Mouse (Mus musculus): ENCODE measurements around the gene Gsta1. TPM values are rescaled to one million over a fixed set of nuclear protein-coding genes. Genes with fewer than 3 reads are reported as not detected.
"Not testable (repeated sequence)": the region's sequence is repeated elsewhere in the genome, so short reads cannot be mapped to it uniquely, and the experiment has no call there.

Gene Gsta1
- polyA plus RNA-seq, 1 experiment from 2014 or later = 42.7 TPM

DNA sequence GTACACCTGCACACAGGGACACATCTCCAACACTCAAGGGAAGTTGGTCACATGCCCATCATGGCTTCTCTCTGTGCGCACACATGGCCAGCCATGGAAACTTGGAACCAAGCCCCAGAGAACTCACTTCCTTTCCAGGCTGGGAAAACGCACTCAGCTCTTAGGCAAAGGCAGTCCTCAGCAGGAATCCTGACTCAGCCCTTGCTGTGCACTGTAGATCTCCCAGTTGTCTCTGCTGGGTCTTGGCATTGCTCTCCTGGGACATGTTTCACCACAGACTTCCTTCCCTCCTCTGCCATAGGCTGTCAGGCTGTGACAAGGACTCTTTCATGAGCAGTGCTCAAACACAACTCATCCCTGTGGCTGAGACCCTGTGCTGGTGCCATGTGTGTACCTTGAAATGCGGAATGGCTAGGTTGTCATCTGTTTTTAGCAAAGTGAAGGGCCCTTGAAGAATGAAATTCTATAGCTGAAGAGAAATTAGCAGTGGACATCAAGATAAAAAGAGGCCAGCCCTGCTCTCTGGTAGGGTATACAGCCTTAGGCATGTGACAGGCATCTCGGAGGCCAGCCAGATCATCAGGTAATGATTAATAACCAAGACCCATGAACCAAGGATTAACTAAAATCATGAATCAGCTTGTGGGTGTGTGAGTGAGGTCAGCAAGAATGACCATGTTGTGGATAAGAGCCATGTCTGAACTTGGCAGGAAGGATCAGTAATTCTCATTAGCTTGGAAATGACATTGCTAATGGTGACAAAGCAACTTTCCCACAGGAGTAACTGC lies 25.4 kb downstream of the Gsta1 start:
- not testable (repeated sequence) for H3K4me3 ChIP-seq (replicated peaks); H3K4me2 ChIP-seq; H3K27me3 ChIP-seq (replicated peaks); H3K4me1 ChIP-seq; H3K9ac ChIP-seq; ATAC-seq (ENCODE audit: insufficient read depth, low FRiP score, low read depth); H3K9me3 ChIP-seq; H3K36me3 ChIP-seq; H3K27ac ChIP-seq
- WGBS = 48% methylated on average over 4 of the region's 4 CpGs

GRCm38 (mm10) chr9:78256914-78257313 lies 26.5 kb downstream of the Gsta1 start, which contains the start of gene Gm3776:
Gene Gm3776 (plus strand): TSS chr9:78257129.
- not testable (repeated sequence) for H3K27me3 ChIP-seq (replicated peaks); H3K9me3 ChIP-seq; H3K36me3 ChIP-seq; H3K9ac ChIP-seq; ATAC-seq (ENCODE audit: insufficient read depth, low FRiP score, low read depth); H3K4me3 ChIP-seq (replicated peaks); H3K4me1 ChIP-seq; H3K4me2 ChIP-seq; H3K27ac ChIP-seq
- 72% methylated on average over 2 of the region's 3 CpGs for WGBS

DNA sequence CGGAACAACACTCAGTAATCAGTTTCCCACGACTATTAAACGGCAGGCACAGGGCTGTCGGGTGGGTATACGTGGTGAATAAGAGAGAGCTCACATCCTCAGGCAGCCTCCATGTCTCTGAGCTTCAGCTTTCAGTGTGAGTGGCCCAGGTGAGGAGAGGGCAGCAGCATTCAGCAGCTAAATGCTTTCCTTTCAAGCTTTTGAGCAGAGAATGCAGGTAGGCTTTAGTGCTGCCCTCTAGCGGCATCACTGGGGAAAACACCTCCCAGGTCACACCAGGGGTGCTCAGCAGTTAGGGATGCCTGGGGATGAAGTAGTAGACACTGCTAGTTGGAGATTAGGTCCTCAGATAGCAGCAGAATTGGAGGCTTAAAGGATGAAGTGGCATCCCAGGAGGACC lies 29.2 kb downstream of the Gsta1 start:
- H3K27me3 ChIP-seq (replicated peaks); H3K4me3 ChIP-seq (replicated peaks); H3K9ac ChIP-seq; H3K36me3 ChIP-seq; H3K9me3 ChIP-seq; H3K4me2 ChIP-seq; H3K4me1 ChIP-seq; H3K27ac ChIP-seq: not testable (repeated sequence)
- ATAC-seq (ENCODE audit: insufficient read depth, low FRiP score, low read depth) = peak; percentile 44; the same call in 1 of the 2 replicates
- WGBS = 0% methylated on average over 1 of the region's 6 CpGs

DNA sequence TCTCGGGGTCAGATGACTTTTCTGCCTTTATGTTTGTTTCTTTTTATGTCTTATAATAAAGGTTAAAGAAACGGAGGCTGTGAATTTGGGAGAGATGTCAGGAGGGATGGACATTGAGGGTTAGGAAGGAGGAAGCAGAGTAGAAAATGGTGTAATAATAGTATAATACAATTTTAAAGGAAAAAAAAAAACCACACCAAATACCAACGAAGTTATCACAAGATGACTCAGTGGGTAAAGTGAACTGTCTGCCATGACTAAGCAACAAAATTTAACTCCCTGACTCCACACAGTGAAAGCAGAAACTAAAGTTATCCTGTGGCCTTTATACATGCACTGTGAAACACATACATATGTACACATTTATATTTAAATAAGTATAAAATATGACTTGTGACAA lies 40.5 kb downstream of the Gsta1 start:
- H3K4me2 ChIP-seq = not testable (repeated sequence)
- 72% methylated on average over 3 of the region's 3 CpGs for WGBS

GRCm38 (mm10) chr9:78282002-78282711 lies 51.7 kb downstream of the Gsta1 start:
- not testable (repeated sequence) for H3K9me3 ChIP-seq; H3K27me3 ChIP-seq (replicated peaks); H3K4me1 ChIP-seq; H3K36me3 ChIP-seq; H3K4me2 ChIP-seq; H3K9ac ChIP-seq; H3K4me3 ChIP-seq (replicated peaks)
- 68% methylated on average over 4 of the region's 4 CpGs for WGBS
- ATAC-seq (ENCODE audit: insufficient read depth, low FRiP score, low read depth) = peak; percentile 89
- 0 out of 2 replicates have a peak overlapping the region, but pooled peaks have one; percentile 11 for H3K27ac ChIP-seq

More for the DNA sequence above, 40.5 kb downstream of the Gsta1 start:
- not testable (repeated sequence) for H3K9ac ChIP-seq; H3K4me1 ChIP-seq; H3K27me3 ChIP-seq (replicated peaks); H3K4me3 ChIP-seq (replicated peaks); H3K36me3 ChIP-seq; H3K9me3 ChIP-seq; ATAC-seq (ENCODE audit: insufficient read depth, low FRiP score, low read depth); H3K27ac ChIP-seq

GRCm38 (mm10) chr9:78289063-78289462 lies 58.6 kb downstream of the Gsta1 start:
- not testable (repeated sequence) for H3K4me2 ChIP-seq; H3K9ac ChIP-seq; H3K36me3 ChIP-seq; H3K4me1 ChIP-seq; H3K27me3 ChIP-seq (replicated peaks); H3K9me3 ChIP-seq; ATAC-seq (ENCODE audit: insufficient read depth, low FRiP score, low read depth); H3K27ac ChIP-seq; H3K4me3 ChIP-seq (replicated peaks)
- 50% methylated on average over 1 of the region's 1 CpGs for WGBS

DNA sequence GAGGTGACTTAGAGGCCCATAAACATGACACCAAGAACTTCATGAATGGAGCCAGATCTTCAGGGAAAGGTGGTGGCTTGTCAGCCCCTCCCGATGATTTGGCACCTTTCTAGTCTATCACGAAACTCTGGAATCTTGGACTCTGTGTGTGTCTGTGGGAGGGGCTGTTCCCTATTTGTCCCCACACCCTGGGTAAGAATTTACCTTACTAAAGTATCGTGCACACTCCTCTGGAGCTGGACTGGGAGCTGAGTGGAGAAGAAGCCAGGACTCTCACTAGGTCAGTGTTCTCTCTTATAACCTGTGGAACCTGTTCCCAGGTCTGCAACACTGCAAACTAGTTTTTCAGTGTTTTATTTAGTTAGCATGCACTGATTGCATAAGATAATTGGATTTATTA lies 59.3 kb downstream of the Gsta1 start, which contains the start of gene Gm10639:
Gene Gm10639, plus strand, starts transcription at position 201 of the 400 bp plus-strand sequence.
- WGBS = 59% methylated on average over 3 of the region's 3 CpGs
- not testable (repeated sequence) for H3K4me2 ChIP-seq; H3K9ac ChIP-seq; H3K4me3 ChIP-seq (replicated peaks); H3K36me3 ChIP-seq; H3K27ac ChIP-seq; H3K27me3 ChIP-seq (replicated peaks); H3K4me1 ChIP-seq; H3K9me3 ChIP-seq
- ATAC-seq (ENCODE audit: insufficient read depth, low FRiP score, low read depth) = peak; percentile 63; the same call in 1 of the 2 replicates

Other genes with a start within 250 kb of the Gsta1 start
- gene Gcm1, start 178.7 kb upstream of the Gsta1 start, polyA plus RNA-seq (2015; fragmentation: Nextera tagmentation; extraction: Ambion mirVana) = not detected in 2 replicates
- gene Fbxo9, start 121.6 kb upstream of the Gsta1 start, polyA plus RNA-seq (2015; fragmentation: Nextera tagmentation; extraction: Ambion mirVana) = 44.1 and 46.1 TPM in 2 replicates
- 20.8 and 25.9 TPM in 2 replicates for gene Ick, start 121.5 kb upstream of the Gsta1 start, polyA plus RNA-seq (2015; fragmentation: Nextera tagmentation; extraction: Ambion mirVana)
- 433 and 454 TPM in 2 replicates for gene Gsta4, start 47.9 kb upstream of the Gsta1 start, polyA plus RNA-seq (2015; fragmentation: Nextera tagmentation; extraction: Ambion mirVana)
- gene Gm3776, start 26.5 kb downstream of the Gsta1 start, polyA plus RNA-seq (2015; fragmentation: Nextera tagmentation; extraction: Ambion mirVana) = 26.7 and 32.2 TPM in 2 replicates
- 0.42 and 1.0 TPM in 2 replicates for gene Gm10639, start 59.3 kb downstream of the Gsta1 start, polyA plus RNA-seq (2015; fragmentation: Nextera tagmentation; extraction: Ambion mirVana)
- not detected in 2 replicates for gene Omt2a, start 84.1 kb downstream of the Gsta1 start, polyA plus RNA-seq (2015; fragmentation: Nextera tagmentation; extraction: Ambion mirVana)
- gene Omt2b, start 96.9 kb downstream of the Gsta1 start, polyA plus RNA-seq (2015; fragmentation: Nextera tagmentation; extraction: Ambion mirVana) = not detected in 2 replicates
- 9.6 and 11.7 TPM in 2 replicates for gene Gsta2, start 125.1 kb downstream of the Gsta1 start, polyA plus RNA-seq (2015; fragmentation: Nextera tagmentation; extraction: Ambion mirVana)
- not detected in 2 replicates for gene Dppa5a, start 137.5 kb downstream of the Gsta1 start, polyA plus RNA-seq (2015; fragmentation: Nextera tagmentation; extraction: Ambion mirVana)
- 0.37 and 0.50 TPM in 2 replicates for gene Ooep, start 148.1 kb downstream of the Gsta1 start, polyA plus RNA-seq (2015; fragmentation: Nextera tagmentation; extraction: Ambion mirVana)
- 0.19 and 0.30 TPM in 2 replicates for gene Ddx43, start 165.1 kb downstream of the Gsta1 start, polyA plus RNA-seq (2015; fragmentation: Nextera tagmentation; extraction: Ambion mirVana)
- 2.5 and 2.8 TPM in 2 replicates for gene Cgas, start 212.6 kb downstream of the Gsta1 start, polyA plus RNA-seq (2015; fragmentation: Nextera tagmentation; extraction: Ambion mirVana)
- 25.6 and 26.1 TPM in 2 replicates for gene Mto1, start 217.6 kb downstream of the Gsta1 start, polyA plus RNA-seq (2015; fragmentation: Nextera tagmentation; extraction: Ambion mirVana)
- gene Gm17324, start 218.1 kb downstream of the Gsta1 start, polyA plus RNA-seq (2015; fragmentation: Nextera tagmentation; extraction: Ambion mirVana) = 1.2 and 1.3 TPM in 2 replicates